Mouse (Mus musculus): ENCODE data around the gene Farp1.

Farp1 gene

DNA sequence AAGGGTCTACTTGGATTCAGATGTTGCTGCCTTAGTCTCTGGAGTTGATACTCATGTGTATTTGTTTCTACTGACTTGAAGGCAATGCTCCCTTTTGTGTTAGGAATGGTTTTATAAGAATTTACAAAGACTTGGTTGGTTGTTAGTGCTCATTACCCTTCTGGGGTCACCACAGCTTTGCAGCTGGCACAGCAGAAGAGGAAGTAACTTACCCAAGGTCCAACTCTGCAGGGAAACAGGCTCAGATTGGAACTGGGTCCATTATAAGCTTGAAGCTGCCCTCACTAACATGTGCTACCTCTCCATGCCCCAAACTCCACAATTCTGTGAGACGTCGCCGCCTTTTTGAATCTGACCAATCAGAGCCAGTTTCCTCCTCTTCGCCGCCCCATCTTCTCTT, 22.8 kb downstream of the Farp1 start:
- no peak for DNase-seq (ENCODE audit: low read depth, low spot score)

- peak; percentile 87 for DNase-seq (ENCODE audit: low read depth, low spot score)
Observed at GRCm38 (mm10) chr14:121058481-121058880, 23.5 kb downstream of the Farp1 start.

DNA sequence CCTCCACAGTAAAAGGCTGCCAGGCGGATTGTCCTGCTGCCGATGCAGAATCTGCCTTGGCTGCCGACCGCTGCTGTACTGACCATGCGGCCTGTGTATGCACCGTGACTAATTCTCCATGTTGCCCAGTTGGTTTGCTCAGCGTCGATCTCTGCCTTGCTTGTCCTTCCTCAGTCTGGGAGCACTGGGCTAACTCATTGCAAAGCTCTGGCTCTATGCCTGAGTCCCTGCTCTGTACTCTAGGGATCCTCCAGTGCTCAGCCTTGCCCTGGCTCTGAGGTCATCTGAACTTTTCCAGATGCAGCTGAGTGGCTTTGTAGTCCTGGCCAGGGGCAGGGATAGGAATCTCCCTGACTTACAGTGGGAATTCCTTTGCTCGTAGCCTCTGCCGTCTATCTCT, 24.3 kb downstream of the Farp1 start:
- DNase-seq (ENCODE audit: low read depth, low spot score): no peak

DNA sequence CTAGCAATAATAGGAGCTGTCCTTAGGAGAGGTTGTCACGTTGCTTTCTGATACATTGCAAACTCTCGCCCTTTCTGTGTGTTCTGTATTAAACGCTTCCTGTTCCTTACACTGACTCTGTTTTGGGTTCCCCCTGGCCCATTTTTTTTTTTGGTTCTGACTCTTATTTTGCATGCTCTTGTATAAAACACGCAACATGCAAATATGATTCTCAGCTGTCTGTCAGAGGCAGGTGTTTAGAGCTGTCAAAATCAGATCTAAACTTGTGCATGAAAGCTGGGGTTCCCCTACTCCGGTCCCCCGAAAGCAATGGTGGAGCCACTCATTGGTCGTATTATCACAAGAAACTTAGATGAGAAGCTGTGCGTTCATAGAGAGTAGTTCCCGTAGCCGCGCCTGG, 25.5 kb downstream of the Farp1 start:
- DNase-seq (ENCODE audit: low read depth, low spot score): no peak

DNA sequence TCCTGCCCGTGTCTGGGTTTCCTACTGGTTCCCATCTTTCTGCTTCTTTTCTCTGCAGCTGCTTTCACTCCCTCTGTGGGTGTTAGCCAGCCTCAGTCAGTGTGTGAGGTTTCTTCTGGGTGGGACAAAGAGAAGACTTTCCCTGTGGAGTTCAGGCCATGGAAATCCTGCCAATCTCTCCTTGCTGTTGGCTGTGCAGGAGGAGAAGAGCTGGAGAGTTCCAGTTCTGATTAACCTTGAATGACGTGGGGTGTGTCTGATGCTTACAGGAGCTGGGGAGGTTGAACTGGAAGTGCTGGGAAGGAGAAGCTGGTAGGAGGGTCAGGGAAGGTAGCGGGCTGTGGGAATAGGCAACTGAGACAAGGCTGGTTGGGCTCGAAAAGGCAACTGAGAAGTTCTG, 26.7 kb downstream of the Farp1 start:
- DNase-seq (ENCODE audit: low read depth, low spot score): peak; percentile 94

DNA sequence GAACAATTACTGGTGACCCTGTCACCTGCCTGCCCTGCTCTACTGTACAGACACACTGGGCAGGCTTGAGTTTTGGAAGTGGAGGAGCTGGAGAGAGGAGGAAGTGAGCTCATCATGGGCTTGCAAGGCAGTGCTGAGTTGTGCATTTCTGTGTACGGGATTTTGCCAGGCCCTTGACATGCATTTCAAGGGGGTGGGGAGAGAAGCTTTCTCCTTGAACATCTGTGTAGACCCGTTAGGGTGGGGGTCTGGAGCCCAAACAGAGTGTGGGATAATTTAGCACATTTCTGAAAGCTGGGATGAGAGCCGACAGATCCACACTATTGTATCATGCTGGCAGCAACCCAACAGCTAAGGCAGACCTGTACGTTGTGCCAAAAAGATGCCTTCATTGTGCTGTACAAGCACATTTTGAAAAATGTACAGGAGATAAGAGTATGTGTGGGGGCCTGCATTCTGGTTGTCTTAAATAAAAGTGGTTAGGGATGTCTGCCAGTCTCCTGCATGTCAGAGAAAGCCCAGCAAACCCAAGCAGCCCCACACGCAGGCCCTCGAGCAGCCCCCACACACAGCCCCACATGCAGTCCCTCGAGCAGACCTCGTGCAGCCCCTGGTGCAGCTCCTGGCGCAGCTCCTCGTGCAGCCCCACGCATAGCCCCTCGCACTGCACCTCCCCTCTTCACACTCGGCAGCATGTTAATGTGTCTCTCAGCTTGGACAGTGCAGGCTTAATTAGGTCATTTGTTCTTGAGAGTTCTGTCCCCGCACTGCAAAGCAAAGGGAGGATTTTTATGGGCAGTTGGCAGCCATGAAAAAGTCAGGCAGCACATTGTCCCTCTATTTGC, 27.5 kb downstream of the Farp1 start:
- no peak for DNase-seq (ENCODE audit: low read depth, low spot score)

DNA sequence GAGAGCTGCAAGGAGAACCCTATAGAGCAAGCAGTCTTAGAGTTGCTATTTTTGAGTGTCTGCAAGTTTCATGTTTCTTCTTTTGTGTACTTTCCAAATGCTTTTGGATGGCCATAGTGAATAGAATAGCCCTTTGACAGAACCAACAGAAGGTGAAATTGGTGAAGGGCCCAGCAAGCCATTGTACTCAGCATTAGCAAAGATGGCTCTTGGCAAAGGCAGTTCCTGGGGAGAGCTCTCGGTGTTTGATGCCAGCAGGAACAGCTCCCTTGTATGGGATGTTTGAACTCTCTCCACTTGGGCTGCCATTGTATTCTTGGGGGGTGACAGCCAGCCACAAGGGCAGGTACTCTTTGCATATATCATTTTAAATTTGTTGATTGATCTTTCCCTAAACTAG, 29.7 kb downstream of the Farp1 start:
- no peak for DNase-seq (ENCODE audit: low read depth, low spot score)

DNA sequence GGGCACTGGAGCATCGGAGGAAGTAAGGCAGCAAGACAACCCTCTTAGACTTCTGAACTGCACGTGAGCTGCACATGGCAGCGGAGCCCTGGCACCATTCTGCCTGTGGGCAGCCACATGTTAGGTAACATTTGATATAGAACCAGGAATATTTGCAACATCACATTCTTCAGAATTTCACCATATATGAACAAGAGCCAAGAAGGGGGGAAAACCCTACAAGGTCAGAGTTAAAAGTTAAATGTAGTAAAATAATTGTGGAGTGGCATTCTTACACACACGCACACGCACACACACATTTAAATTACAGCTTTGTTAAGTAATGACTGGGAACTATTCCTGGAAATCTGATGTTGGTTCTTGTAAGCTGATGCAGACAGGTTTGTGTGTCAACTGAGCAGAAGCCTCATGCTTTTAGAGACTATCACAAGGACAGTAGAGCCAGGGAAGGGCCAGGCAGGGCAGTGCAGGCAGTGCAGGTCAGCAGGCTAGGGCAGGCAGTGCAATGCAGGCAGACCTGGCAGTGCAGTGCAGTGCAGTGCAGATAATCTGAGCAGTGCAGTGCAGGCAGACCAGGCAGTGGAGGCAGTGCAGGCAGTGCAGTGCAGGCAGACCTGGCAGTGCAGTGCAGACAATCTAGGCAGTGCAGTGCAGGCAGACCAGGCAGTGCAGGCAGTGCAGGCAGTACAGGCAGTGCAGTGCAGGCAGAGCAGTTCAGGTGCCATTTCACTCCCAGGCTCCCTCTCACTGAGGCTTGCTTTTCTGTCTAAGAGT, 38.3 kb downstream of the Farp1 start:
- DNase-seq (ENCODE audit: low read depth, low spot score): no peak

GRCm38 (mm10) chr14:121074197-121074734, 39.3 kb downstream of the Farp1 start:
- no peak for DNase-seq (ENCODE audit: low read depth, low spot score)

DNA sequence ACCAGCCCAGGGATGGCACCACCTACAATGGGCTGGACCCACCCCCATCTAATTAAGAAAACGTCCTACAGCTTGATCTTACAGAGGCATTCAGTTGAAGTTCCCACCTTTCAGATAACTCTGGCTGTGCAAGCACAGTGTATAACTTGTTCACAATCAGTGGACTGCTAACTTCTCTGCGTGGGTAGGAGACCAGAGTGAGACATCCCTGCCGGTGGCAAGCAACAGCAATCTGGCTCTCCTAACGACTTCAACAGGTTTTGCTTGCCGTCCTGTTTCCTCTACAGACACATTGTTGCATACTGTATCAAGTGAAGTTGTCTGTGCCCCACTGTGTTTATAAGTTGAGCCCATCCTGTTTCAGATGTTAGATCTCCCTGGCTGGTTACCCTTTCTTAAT, 45.7 kb downstream of the Farp1 start:
- DNase-seq (ENCODE audit: low read depth, low spot score): no peak

GRCm38 (mm10) chr14:121082341-121082740, 47.3 kb downstream of the Farp1 start:
- no peak for DNase-seq (ENCODE audit: low read depth, low spot score)

DNA sequence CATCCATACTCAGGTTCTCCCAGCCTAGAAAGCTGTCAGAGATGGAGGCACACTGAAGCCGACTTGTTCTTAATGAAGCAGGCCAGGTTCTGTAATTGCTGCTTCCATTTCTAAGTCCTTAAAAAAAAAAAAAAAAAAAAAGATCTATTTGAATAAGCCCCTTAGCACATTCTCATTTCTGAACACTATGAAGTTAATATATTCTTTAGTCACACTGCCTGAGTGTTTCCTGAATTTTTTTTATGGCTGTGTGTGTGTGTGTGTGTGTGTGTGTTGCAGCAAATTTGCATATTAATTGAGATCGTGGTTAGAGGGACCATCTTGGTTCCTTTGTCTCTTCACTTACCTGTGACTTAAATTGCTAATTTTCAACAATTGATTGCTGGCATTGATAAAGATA, 47.8 kb downstream of the Farp1 start:
- no peak for DNase-seq (ENCODE audit: low read depth, low spot score)

DNA sequence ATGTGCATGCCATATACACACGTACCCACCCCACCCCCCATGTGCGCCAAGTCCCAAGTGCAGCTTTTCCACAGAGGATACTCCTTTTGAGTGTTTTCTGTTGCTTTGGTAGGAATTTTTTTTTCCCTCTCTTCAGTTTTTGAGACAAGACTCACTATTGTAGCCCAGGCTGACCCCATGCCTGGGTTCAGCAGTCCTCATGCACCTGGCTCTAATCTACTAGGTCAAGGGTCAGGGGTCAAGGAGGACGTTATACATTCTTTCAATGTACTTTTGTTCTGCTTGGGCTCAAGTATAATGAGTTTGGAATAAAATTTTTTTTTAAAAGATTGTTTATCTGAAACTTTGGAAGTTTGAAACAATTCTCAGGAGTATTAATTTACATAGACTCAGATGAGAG, 48.4 kb downstream of the Farp1 start:
- DNase-seq (ENCODE audit: low read depth, low spot score): no peak

GRCm38 (mm10) chr14:121092517-121092916, 57.5 kb downstream of the Farp1 start:
- DNase-seq (ENCODE audit: low read depth, low spot score): no peak

DNA sequence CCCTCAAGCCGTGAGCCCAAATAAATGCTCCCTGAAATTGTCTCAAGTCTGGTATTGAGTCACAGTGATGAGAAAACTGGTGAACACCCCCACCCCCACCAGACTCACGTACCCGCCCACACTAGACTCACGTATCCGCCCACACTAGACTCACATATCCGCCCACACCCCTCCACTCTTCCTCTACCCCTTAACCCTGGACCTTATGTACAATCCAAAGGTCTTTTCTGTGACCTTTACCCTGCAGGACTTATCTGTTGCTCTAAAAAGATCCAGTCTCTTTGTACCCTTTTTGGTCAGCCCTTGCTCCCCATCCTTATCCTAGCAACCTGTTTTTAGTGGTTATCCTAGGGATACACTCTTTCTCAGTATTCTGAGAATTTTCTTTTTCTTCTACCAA, 58.9 kb downstream of the Farp1 start:
- DNase-seq (ENCODE audit: low read depth, low spot score): no peak

DNA sequence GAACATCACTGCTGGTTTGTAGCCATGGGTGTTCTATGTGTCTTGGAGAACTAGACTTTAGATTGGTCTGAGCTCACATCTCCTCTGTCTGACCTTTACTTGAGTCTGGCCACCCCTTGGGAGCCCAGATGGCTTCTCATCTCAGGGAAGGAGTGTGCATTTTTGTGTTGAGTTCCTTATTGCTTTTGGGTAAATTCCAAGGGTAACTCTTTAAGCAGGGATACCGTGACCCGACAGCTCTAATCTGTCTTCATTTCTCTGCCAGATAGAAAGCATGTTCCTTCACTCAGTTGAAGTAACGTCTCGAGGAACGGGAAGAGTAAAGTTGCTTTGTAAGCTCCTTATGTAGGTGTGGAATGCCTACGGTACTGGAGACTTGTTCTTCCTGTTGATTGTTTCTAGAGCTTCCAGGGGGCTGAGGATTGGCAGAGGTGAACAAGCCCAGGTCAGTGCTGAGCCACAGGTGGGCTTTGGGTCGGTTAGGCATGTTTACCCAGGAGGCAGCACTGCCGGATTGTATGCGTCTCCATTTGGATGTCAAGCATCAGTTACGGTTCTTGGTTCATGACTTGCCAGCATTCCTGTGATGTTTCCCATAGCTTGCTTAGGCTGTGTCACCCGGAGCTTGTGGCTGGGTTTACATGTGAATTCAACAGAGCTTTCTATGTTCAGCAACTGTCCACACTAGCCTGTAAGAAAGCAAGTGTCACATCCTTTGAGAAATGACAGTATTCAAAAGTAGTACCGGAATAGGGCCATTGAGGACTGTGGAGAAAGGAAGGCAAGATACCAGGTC, 62.8 kb downstream of the Farp1 start:
- DNase-seq (ENCODE audit: low read depth, low spot score): no peak

DNA sequence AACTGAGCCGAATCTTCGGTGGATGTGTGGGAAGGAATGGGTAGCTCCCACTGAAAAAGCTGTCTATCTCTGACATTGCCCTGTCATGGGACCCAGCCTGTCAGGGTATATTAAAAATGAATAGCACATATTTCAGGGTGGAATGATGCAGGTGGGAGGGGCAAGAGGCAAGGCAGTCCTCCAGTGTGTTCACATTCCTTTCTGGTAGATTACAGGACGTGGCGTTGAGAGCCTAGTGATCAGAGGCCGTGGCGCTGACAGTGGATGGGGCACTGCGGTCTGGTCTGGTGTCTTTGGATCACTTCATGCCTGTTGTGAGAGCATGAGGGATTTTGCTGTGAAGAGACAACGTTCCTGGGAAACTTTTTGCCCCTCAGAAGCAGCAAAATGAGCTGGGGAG, 64.1 kb downstream of the Farp1 start:
- DNase-seq (ENCODE audit: low read depth, low spot score): no peak

- DNase-seq (ENCODE audit: low read depth, low spot score): no peak
Observed at GRCm38 (mm10) chr14:121099876-121100275, 64.9 kb downstream of the Farp1 start.

DNA sequence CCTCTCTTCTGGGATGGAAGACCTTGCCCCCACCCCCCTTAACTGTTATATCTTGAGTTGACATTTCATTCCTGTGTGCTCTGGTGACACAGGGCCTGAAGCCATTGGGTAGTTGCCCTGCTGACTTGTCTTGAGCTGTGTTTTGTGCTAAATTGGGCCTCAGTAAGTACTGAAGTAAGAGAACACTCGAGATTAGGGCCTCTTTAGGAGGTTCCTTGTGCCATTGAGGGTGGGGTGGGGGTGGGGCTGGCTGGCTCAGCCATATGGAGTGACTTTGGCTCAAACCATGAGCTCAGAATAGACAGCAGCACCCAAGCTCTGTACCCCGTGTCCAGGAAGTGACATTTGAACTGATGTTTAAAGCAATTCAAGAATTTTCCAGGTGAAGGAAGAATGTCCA, 65.8 kb downstream of the Farp1 start:
- no peak for DNase-seq (ENCODE audit: low read depth, low spot score)

- no peak for DNase-seq (ENCODE audit: low read depth, low spot score)
Observed at GRCm38 (mm10) chr14:121101531-121101930, 66.5 kb downstream of the Farp1 start.

DNA sequence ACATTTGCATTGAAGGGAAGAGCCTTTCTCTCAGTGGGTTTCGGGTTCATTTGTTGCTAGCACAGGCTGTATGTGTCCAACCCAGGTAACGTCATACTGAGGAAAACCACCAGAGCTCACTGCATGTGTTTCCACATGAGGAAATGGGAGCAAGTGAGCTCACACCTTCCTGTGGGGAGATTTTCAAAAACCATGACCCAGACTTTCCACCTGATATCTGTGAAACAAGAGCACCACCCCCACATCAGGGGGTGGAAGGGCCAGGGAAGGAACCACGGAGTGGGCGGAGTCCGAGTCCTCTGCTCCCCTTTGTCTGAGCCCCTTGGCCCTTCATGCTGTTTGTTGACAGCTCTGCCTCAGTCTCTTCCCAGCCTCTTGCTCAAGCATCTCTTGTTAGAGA, 67.6 kb downstream of the Farp1 start:
- no peak for DNase-seq (ENCODE audit: low read depth, low spot score)

DNA sequence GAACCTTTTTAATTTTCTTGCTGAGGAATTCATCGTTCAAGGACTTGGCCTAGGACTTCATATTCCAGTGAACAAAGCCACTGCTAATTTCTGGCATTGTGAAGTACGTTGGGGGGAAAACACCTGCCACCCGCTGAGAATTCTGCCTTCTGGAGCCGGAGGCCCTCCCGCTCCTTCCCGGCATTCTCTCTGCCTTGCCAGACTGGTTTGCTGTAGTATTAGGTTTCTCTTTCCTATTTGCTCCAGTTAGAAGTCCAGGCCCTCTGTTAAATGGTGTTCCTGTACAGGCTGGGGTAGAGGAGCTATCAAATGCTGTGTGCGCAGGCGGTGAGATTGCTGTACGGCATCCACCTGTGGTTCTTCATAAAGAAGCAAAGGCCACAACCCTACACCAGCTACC, 68.5 kb downstream of the Farp1 start:
- DNase-seq (ENCODE audit: low read depth, low spot score): no peak

All from ZHBTc4 (cell line).